Mouse (Mus musculus) inflammation-experienced regulatory T-cells, adult 6 months (primary cell): ENCODE measurements at regions not wholly inside any gene's neighbourhood (a gene's known extent, or its start where the extent isn't known, plus 50 kb on each side); places are given as distances from the start of the nearest gene placed in this dataset.

ENCODE experiments used
- ATAC-seq: one replicate; pipeline ENCODE4 v1.8.0; 2017

DNA sequence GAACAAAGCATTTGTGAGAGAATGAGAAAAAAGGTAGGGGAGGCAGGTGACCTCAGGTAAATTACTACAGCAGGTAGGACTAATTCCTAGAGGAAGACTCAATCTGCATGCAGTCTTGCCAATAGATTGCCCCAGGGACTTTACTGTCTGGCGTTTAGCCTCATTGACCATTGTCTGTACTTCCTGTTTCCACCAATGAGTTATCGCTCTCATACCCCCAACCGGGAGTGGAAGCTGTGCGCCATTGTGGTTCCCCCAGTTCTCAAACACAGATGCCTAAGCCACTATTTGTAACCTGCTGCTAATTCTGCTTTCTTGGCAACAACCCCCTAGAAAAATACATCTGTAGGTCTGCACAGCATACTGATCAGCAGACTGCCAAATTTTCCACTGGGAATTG lies 65.5 kb upstream of the Tle4 start:
- ATAC-seq = no peak

DNA sequence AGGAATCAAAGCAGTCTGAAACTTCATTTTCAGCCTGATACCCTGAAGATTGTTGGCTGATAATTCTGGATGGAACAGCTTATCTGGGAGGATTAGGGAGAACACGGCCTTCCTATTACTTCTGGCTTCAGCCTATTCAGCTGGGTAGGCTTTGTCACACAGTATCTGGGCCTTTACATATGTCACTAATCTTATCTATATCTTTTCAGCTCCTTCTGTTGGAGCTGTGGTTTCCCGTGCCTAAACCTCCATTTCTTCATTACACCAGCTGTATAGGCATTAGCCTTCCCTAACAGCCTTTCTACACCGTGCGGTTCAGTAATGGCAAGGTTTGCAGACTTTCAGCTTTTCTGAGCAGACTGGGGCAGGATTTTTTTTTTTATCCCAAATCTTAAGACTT lies 61.9 kb upstream of the Tle4 start:
- no peak for ATAC-seq

DNA sequence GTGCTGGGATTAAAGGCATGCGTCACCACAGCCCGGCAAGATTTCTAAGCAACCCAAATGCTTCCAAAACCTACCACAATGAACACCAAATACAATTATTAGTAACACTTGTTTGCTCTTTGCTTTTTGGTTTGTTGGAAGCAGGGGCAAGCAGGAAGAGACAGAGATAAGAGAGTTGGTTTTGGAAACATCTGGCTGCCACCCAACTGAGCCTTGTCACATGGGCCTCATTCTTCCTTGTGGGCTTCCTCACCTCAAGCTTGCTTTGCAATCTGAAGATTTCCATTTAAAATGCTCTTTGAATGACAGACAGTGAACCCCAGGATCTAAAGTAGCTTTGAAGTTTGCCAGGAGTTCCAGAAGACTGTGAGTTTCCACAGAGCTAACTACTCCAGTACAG lies 60.6 kb upstream of the Tle4 start:
- ATAC-seq = no peak

DNA sequence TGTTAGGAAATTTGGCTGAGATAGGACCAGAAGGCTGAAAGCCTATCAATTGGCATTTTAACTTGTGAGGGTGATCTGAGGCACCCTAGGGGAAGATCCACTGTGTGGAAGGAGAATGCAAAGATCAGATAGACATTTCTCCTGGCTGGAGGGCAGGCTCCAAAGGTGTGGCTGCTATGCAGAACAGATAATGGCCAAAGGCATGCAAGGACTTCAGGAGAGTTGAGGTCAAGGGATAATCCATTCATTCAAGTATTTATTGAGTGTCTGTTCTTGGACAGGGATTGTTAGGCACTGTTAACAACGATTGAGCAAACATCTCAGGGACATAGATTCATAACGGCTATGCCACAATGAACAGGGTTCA lies 58.2 kb upstream of the Tle4 start:
- ATAC-seq = no peak

DNA sequence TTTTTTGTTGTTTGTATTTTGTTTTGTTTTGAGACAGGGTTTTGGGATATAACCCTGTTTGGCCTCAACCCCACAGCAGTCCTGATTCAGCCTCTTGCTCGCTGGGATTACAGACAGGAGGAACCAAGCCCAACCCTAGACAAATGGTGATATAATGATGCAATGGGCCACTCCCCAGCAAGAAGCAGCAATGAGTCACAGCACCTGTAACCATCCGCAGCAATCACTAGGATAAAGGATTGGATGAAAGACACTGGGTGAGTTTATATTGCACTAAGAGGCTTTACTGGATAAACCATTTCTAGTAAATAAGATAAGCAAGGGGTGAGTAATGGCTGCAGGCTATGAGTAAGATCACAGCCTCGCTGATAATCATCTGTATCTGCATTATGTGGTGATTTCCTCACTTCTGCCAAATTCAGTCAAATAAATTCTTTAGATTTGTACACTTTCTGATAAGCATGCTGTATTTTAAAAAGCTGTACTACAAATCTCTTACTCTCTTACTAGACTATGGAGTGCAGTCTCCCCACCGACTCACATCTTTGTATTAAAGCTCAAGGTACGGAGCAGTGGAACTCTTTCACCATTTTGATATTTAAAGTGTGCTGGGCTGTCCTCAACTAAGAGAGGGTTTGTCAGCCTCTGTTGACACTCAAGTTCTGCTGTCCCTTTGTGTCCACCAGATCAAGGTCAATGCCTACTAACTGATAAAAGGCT lies 57.6 kb upstream of the Tle4 start:
- ATAC-seq = no peak
